Mouse (Mus musculus) embryonic facial prominence, embryonic 14.5 days (tissue): Measurements from ENCODE around the gene Cdkn2c. TPM values are rescaled to one million over a fixed set of nuclear protein-coding genes. Genes with fewer than 3 reads are reported as not detected.

Source experiments
- ATAC-seq: fragments of 200-750 bp; cut with Nextera tagmentation; 2 replicates; pipeline ENCODE4 v1.8.0; 2017; ENCODE audit warnings: low read depth, moderate number of reproducible peaks, moderate TSS enrichment
- DNase-seq: peaks from one replicate; pipeline ENCODE4 v3.0.0-alpha.2; 2015; ENCODE audit warnings: low spot score
- H3K27ac ChIP-seq: fragments of 300-500 bp; sonication (generic); replicated peaks from 2 replicates; pipeline ENCODE4 v1.5.1; 2014; ENCODE audit warnings: low read depth, mild to moderate bottlenecking, low read length, moderate library complexity
- H3K27me3 ChIP-seq: fragments of 300-500 bp; sonication (generic); replicated peaks from 2 replicates; pipeline ENCODE4 v1.6.1; 2014; ENCODE audit warnings: low read length; ENCODE audit not compliant: control insufficient read depth, insufficient read depth
- H3K36me3 ChIP-seq: fragments of 300-500 bp; sonication (generic); 2 replicates; pipeline ENCODE4 v1.6.1; 2014; ENCODE audit warnings: low read length, mixed read lengths; ENCODE audit not compliant: control insufficient read depth, insufficient read depth
- H3K4me1 ChIP-seq: fragments of 300-500 bp; sonication (generic); 2 replicates; pipeline ENCODE4 v1.6.1; 2014; ENCODE audit warnings: antibody characterized with exemption, low read length; ENCODE audit not compliant: control insufficient read depth, insufficient read depth
- H3K4me2 ChIP-seq: fragments of 300-500 bp; sonication (generic); 2 replicates; pipeline ENCODE4 v1.6.1; 2014; ENCODE audit warnings: low read depth, mild to moderate bottlenecking, low read length, moderate library complexity, mixed read lengths
- H3K4me3 ChIP-seq: fragments of 300-500 bp; sonication (generic); 2 replicates; pipeline ENCODE4 v1.5.1; 2014; ENCODE audit warnings: low read depth, mild to moderate bottlenecking, low read length
- H3K9ac ChIP-seq: fragments of 300-500 bp; sonication (generic); 2 replicates; pipeline ENCODE4 v1.6.1; 2014; ENCODE audit warnings: low read depth, mild to moderate bottlenecking, low read length, moderate library complexity, mixed read lengths
- H3K9me3 ChIP-seq: fragments of 300-500 bp; sonication (generic); 2 replicates; pipeline ENCODE4 v1.6.1; 2016; ENCODE audit warnings: low read length; ENCODE audit not compliant: control insufficient read depth
- WGBS: fragments of 180-500 bp; shearing (Covaris S2); extraction: QIAGEN DNeasy Blood & Tissue Kit; methylation state at CpG from one replicate; pipeline ENCODE4 v1.1.7; 2014; 5-methylcytosine and 5-hydroxymethylcytosine counted together
- polyA plus RNA-seq: library from polyadenylated mRNA; unstranded; fragments of >200 nt; fragmentation: Nextera tagmentation; extraction: Ambion mirVana; gene quantifications from 2 replicates; pipeline ENCODE4 v1.2.1, GENCODE M21; 2014

Cdkn2c gene
- polyA plus RNA-seq, 1 experiment from 2014 or later: 15.8 TPM

DNA sequence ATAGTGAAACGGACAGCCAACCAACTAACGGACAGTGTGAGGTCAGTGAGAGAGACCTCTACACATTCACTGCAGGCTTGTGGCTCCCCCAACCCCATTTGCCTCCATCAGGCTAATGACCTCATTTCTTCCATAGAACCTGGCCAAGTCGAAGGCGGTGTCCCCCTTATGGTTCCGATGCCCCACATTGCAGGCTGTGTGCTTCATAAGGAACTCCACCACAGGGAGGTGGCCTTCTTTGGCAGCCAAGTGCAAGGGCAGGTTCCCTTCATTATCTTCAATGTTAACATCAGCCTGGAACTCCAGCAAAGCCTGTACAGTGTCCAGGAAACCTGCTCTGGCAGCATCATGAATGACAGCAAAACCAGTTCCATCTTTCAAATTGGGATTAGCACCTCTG, 5.8 kb downstream of the Cdkn2c start:
- WGBS: 26% methylated on average over 5 of the region's 5 CpGs
- ATAC-seq (no peak), DNase-seq (no peak)
- no peak overlapping the region for H3K4me2 ChIP-seq
- H3K27ac ChIP-seq: no peak overlapping the region
- H3K9ac ChIP-seq: no peak overlapping the region
- H3K27me3 ChIP-seq: peaks cover 74% of the 10 kb centered on the region
- H3K4me3 ChIP-seq: no peak overlapping the region
- no peaks in the 10 kb centered on the region for H3K9me3 ChIP-seq
- H3K36me3 ChIP-seq: no peaks in the 10 kb centered on the region
- peaks cover 4% of the 10 kb centered on the region for H3K4me1 ChIP-seq

DNA sequence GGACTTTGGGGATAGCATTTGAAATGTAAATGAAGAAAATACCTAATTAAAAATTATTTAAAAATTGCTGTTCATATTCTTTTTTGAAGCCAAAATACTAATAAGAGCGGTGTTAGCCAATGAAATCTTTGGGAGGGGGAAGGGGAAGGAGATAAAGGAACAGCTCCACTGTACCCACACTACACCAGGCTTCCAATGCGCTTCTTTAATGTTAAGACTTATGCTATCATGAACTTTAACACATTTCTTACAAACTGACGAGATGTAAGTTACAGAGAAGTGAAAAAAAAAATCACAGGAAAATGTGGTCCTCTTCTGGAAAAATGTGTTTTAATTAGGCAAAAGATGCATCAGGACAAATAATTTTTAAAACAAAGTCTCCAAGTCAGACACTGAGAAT, 6.4 kb downstream of the Cdkn2c start:
- DNase-seq: no peak
- WGBS: 29% methylated on average over 3 of the region's 3 CpGs
- H3K9ac ChIP-seq: no peak overlapping the region

DNA sequence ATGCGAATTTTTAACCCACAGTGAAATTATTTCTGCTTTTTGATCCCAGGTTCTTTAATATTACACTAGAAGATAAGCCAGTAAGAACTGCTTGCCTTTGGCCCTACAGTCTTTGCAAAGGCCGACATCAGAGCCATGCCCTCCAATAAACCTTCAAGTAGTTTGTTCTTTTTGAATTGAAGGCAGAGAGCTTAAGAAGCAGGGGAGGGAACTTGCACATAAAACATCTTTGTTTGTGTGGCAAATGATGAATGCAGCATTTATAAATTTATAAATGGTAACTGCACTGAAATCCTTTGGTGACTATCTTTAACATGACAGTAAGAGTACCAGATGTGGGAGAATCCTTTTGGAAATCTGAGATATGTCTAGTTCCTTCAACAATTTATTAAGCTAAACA, 7.4 kb downstream of the Cdkn2c start:
- Histone ChIP-seq H3K4me1 (peaks cover 4% of the 10 kb centered on the region), H3K4me2 (no peak overlapping the region), H3K4me3 (no peak overlapping the region), H3K27me3 (peaks cover 84% of the 10 kb centered on the region), H3K9me3 (no peaks in the 10 kb centered on the region), H3K27ac (no peak overlapping the region), H3K36me3 (no peaks in the 10 kb centered on the region), H3K9ac (no peak overlapping the region)
- WGBS: 22% methylated on average over 2 of the region's 2 CpGs
- no peak for ATAC-seq
- DNase-seq: no peak

More for the DNA sequence above, 6.4 kb downstream of the Cdkn2c start:
- no peak overlapping the region for H3K27ac ChIP-seq
- H3K9me3 ChIP-seq: no peaks in the 10 kb centered on the region
- H3K27me3 ChIP-seq: peaks cover 79% of the 10 kb centered on the region
- no peaks in the 10 kb centered on the region for H3K36me3 ChIP-seq
- no peak for ATAC-seq
- H3K4me3 ChIP-seq: no peak overlapping the region
- peaks cover 4% of the 10 kb centered on the region for H3K4me1 ChIP-seq
- H3K4me2 ChIP-seq: no peak overlapping the region

DNA sequence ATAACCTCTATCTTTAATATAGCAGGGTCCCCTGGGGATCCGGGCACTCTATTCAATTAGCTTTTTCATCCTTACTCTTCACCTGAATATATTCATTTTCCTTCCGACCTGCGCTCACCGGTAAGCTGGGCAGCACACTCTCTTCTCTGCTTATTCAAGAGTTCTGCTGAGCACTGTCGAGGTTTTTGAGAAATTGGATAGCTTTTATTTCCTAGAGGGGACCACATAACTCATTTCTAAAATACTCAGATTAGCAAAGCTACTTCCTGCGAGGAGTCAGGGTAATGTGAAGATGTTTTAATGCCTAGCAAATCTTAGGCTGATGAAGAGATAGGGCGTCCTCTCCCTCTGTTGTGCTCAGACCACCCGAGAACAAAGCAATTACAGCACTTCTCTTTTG, 8.2 kb downstream of the Cdkn2c start:
- peaks cover 4% of the 10 kb centered on the region for H3K4me1 ChIP-seq
- no peaks in the 10 kb centered on the region for H3K36me3 ChIP-seq
- peaks cover 81% of the 10 kb centered on the region for H3K27me3 ChIP-seq
- H3K4me2 ChIP-seq: no peak overlapping the region
- ATAC-seq: no peak
- H3K9me3 ChIP-seq: no peaks in the 10 kb centered on the region
- no peak overlapping the region for H3K9ac ChIP-seq
- no peak overlapping the region for H3K27ac ChIP-seq
- WGBS: 9% methylated on average over 8 of the region's 8 CpGs
- no peak for DNase-seq
- H3K4me3 ChIP-seq: no peak overlapping the region

DNA sequence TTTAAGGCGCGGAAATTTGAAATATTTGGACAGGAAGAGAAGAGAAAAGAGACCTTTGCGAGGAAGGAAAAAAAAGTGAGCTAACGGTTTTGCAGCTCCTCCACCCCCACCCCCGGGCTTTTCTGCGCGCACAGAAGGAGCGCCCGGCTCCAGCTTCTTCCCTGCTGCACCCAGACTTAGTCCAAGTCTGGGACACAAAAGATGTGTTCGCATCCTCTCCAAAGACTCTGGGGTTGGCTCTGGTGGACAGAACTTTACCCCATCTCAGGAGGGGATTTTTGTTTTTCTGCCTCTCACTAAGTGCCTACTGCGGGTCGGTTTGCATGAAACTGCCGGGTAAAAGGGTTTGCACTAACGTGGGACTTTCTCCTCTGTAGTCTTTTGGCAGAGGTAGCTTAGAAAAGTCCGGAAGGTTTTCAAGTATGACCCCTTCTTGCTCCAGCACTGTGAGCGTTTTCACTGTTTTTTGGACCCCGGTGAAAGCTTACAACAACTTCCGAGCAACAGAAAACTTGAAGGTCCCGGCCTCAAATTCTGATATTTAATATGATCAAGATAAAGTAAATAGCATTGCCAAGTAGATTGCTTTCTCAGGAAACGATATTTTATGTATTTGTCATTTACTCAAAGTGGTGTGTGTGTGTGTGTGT, 9.0 kb downstream of the Cdkn2c start:
- DNase-seq: no peak
- Histone ChIP-seq H3K27me3 (peaks cover 82% of the 10 kb centered on the region), H3K4me2 (peak overlapping the region; percentile 70), H3K4me1 (peaks cover 4% of the 10 kb centered on the region), H3K9ac (0 out of 2 replicates have a peak overlapping the region, but pooled peaks have one; percentile 42), H3K27ac (no peak overlapping the region), H3K9me3 (no peaks in the 10 kb centered on the region), H3K36me3 (no peaks in the 10 kb centered on the region), H3K4me3 (peak overlapping the region; percentile 40)
- no peak for ATAC-seq
- 2% methylated on average over 20 of the region's 20 CpGs for WGBS

DNA sequence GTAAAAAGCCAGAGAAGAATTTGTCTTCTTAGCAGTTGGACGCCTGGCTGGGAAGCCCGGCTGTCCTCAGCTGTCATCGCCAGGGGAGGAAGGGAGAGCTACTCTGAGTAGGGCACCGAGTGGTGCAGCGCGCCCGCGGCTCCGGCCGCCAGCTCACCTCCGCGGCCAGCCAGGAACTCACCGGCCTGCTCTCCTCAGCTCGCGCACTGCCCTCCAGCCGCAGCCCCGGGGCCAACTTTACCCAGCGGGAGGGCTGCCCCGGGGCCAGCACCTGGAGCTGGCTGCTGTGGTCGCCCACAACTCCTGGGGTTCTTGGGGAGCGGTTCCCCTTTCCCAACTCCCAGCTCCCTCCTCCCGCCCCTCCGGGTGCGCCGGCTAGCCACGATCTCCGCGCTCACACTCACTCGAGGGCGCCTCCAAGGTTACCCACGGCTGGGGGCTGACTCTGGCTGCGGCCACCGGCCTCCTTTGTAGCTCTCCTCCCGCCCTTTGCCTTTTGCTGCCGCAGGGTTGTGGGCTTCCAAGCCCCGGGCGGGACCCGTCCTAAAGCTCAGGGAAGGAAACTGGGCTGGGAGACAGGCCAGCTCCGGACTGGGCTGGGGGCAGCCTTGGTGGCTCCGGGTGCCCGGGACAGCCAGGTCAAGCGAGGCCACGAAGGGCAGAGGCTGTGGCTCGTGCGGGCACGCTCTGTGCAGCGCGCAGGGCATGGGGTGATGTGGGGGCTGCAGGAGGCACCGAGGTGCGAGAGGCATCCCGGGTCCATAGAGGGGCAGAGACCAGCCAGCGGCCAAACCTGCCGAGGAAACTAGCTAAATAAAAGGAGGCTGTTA, 9.8 kb downstream of the Cdkn2c start:
- Histone ChIP-seq H3K27ac (no peak overlapping the region), H3K36me3 (no peaks in the 10 kb centered on the region), H3K9me3 (no peaks in the 10 kb centered on the region), H3K4me1 (peaks cover 4% of the 10 kb centered on the region), H3K9ac (peak overlapping the region; percentile 42; the same call in 1 of the 2 replicates), H3K4me3 (peak overlapping the region; percentile 40), H3K4me2 (peak overlapping the region; percentile 70), H3K27me3 (peaks cover 78% of the 10 kb centered on the region)
- DNase-seq (peak; percentile 38), ATAC-seq (peak; percentile 47)
- WGBS: under 1% methylated on average over 26 of the region's 53 CpGs

DNA sequence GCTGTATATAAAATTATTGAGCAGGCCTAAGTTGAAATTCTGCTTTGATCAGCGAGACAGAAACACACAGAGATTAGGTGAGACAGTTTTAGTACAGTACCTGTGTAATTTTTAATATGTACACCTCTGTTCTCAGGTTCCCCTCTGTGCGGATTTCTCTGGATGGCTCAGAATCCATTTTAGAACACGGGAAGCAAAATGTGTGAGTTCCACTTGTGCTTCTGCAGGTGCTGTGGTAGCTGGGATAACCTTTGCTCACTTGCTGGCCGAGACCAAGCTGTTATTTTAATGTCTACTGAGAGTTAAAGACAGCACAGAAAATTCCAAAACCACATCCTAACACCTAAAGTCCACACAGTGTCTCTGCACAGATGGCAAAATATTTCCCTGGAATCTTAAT, 10.7 kb downstream of the Cdkn2c start:
- Histone ChIP-seq H3K36me3 (no peaks in the 10 kb centered on the region), H3K4me1 (peaks cover 4% of the 10 kb centered on the region), H3K9ac (no peak overlapping the region), H3K27me3 (peaks cover 71% of the 10 kb centered on the region), H3K9me3 (no peaks in the 10 kb centered on the region), H3K27ac (no peak overlapping the region), H3K4me2 (no peak overlapping the region), H3K4me3 (no peak overlapping the region)
- WGBS: 14% methylated on average over 4 of the region's 4 CpGs
- ATAC-seq: no peak
- no peak for DNase-seq

DNA sequence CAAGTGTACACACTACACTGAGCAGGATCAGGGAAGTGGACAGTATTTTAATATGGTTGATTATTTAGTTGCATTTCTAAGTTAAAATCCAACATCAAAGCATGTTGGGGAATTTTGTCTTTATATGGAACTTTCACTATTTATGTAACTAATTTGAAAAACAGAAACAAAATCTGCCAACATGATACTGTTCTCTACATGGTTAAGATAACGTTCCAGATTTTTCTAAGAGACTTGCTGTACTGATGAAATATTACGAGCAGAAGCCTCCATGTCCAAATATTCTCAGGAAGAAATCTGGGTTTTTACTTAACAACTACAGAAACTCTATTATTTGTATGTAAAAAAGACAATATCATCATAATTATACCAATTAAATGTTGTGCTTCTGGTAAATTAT, 11.3 kb downstream of the Cdkn2c start:
- no peak for ATAC-seq
- no peaks in the 10 kb centered on the region for H3K36me3 ChIP-seq
- no peak overlapping the region for H3K4me2 ChIP-seq
- peaks cover 67% of the 10 kb centered on the region for H3K27me3 ChIP-seq
- H3K4me3 ChIP-seq: no peak overlapping the region
- 41% methylated on average over 2 of the region's 2 CpGs for WGBS
- peaks cover 4% of the 10 kb centered on the region for H3K4me1 ChIP-seq
- no peak overlapping the region for H3K27ac ChIP-seq
- H3K9me3 ChIP-seq: no peaks in the 10 kb centered on the region
- H3K9ac ChIP-seq: no peak overlapping the region
- no peak for DNase-seq
